Mouse (Mus musculus): ENCODE measurements around the gene Atp5g2. TPM values are rescaled to one million over a fixed set of nuclear protein-coding genes. Genes with fewer than 3 reads are reported as not detected.

Atp5g2 gene
- polyA plus RNA-seq, 1 experiment from 2014 or later: 79.6 TPM

- ATAC-seq: peak; percentile 84
- peaks cover 30% of the 10 kb centered on the region for H3K4me1 ChIP-seq
- H3K4me2 ChIP-seq: peak overlapping the region; percentile 73
- no peaks in the 10 kb centered on the region for H3K36me3 ChIP-seq (ENCODE audit: poor library complexity, severe bottlenecking)
- H3K27me3 ChIP-seq: peaks cover 78% of the 10 kb centered on the region
- WGBS: under 1% methylated on average over 28 of the region's 32 CpGs
- H3K9me3 ChIP-seq (replicated peaks): no peaks in the 10 kb centered on the region
- peak overlapping the region; percentile 60 for H3K9ac ChIP-seq
- peak overlapping the region; percentile 45 for H3K4me3 ChIP-seq
- peak overlapping the region; percentile 51 for H3K27ac ChIP-seq
These were observed 20.8 kb upstream of the Atp5g2 start for GRCm38 (mm10) chr15:102692991-102693411.

- WGBS: under 1% methylated on average over 26 of the region's 26 CpGs
- Histone ChIP-seq H3K27me3 (peaks cover 73% of the 10 kb centered on the region), H3K36me3 (ENCODE audit: poor library complexity, severe bottlenecking) (no peaks in the 10 kb centered on the region)
These were observed 20.2 kb upstream of the Atp5g2 start for GRCm38 (mm10) chr15:102692321-102692804.

DNA sequence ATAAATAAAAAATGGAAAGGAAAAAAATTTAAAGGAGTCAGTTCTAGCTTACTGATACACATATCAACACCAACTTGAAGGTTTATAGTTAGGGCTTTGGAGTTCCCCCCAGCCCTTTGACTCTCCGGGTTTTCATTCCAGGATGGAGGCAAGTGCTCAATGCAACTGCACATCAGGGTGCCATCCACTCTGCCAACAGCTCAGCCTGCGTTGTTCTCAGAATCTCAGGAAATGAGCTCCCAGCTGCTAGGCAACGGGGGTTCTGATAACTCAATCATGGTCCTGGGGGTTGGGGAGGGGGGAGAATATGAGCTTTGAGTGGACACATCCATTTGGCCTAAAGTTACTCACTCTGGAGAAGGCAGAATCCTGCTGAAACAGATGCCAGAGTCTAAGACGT is 13.6 kb upstream of the Atp5g2 start:
- Histone ChIP-seq H3K27me3 (peaks cover 24% of the 10 kb centered on the region; the same call in 1 of the 2 replicates), H3K9me3 (replicated peaks) (no peaks in the 10 kb centered on the region), H3K4me2 (no peak overlapping the region), H3K36me3 (ENCODE audit: poor library complexity, severe bottlenecking) (no peaks in the 10 kb centered on the region), H3K4me3 (no peak overlapping the region), H3K9ac (no peak overlapping the region), H3K4me1 (peaks cover 15% of the 10 kb centered on the region), H3K27ac (no peak overlapping the region)
- 5% methylated on average over 4 of the region's 4 CpGs for WGBS
- no peak for ATAC-seq

More at GRCm38 (mm10) chr15:102692321-102692804, 20.2 kb upstream of the Atp5g2 start:
- H3K9ac ChIP-seq: peak overlapping the region; percentile 60
- no peaks in the 10 kb centered on the region for H3K9me3 ChIP-seq (replicated peaks)
- peaks cover 30% of the 10 kb centered on the region for H3K4me1 ChIP-seq
- peak; percentile 42 for ATAC-seq
- peak overlapping the region; percentile 51; the same call in 1 of the 2 replicates for H3K27ac ChIP-seq
- H3K4me2 ChIP-seq: peak overlapping the region; percentile 73
- H3K4me3 ChIP-seq: peak overlapping the region; percentile 45

GRCm38 (mm10) chr15:102683670-102684069 is 11.5 kb upstream of the Atp5g2 start:
- Histone ChIP-seq H3K27me3 (peaks cover 12% of the 10 kb centered on the region; the same call in 1 of the 2 replicates), H3K9ac (no peak overlapping the region), H3K9me3 (replicated peaks) (no peaks in the 10 kb centered on the region), H3K4me1 (peaks cover 15% of the 10 kb centered on the region), H3K36me3 (ENCODE audit: poor library complexity, severe bottlenecking) (no peaks in the 10 kb centered on the region), H3K4me2 (no peak overlapping the region), H3K4me3 (no peak overlapping the region), H3K27ac (no peak overlapping the region)
- ATAC-seq: no peak
- 16% methylated on average over 1 of the region's 1 CpGs for WGBS

- Histone ChIP-seq H3K4me2 (no peak overlapping the region), H3K27me3 (no peaks in the 10 kb centered on the region), H3K4me1 (peaks cover 24% of the 10 kb centered on the region), H3K9ac (no peak overlapping the region), H3K27ac (no peak overlapping the region), H3K36me3 (ENCODE audit: poor library complexity, severe bottlenecking) (no peaks in the 10 kb centered on the region), H3K9me3 (replicated peaks) (no peaks in the 10 kb centered on the region), H3K4me3 (no peak overlapping the region)
- ATAC-seq: no peak
- WGBS: 93% methylated on average over 2 of the region's 2 CpGs
These were observed 4.2 kb upstream of the Atp5g2 start for GRCm38 (mm10) chr15:102676345-102676744.

DNA sequence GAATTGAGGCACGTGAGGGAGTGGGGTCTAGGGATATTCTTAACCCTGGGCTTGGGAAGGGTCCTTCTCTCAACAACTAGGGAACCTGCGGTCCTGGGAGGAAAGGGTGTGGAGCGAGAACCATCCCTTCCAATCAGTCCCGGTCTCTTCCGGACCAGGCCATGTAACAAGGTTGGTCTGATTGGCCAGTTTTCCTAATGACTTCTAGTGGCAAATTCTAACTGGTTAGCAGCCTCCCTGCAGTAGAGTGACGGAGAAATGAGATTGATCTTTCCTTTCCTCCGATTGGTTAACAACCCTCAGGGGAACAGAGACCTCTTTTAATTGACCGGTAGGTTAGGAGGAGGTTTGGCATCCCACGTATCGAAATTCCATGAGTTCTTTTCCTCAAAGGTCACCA is 1.4 kb upstream of the Atp5g2 start:
- H3K4me1 ChIP-seq: peaks cover 41% of the 10 kb centered on the region
- H3K4me3 ChIP-seq: 0 out of 2 replicates have a peak overlapping the region, but pooled peaks have one; percentile 0
- 4% methylated on average over 10 of the region's 10 CpGs for WGBS
- ATAC-seq: peak; percentile 55
- H3K9ac ChIP-seq: no peak overlapping the region
- H3K9me3 ChIP-seq (replicated peaks): no peaks in the 10 kb centered on the region
- H3K27ac ChIP-seq: peak overlapping the region; percentile 99
- peak overlapping the region; percentile 84 for H3K4me2 ChIP-seq
- H3K27me3 ChIP-seq: no peaks in the 10 kb centered on the region
- H3K36me3 ChIP-seq (ENCODE audit: poor library complexity, severe bottlenecking): peaks cover 5% of the 10 kb centered on the region; the same call in 1 of the 2 replicates

DNA sequence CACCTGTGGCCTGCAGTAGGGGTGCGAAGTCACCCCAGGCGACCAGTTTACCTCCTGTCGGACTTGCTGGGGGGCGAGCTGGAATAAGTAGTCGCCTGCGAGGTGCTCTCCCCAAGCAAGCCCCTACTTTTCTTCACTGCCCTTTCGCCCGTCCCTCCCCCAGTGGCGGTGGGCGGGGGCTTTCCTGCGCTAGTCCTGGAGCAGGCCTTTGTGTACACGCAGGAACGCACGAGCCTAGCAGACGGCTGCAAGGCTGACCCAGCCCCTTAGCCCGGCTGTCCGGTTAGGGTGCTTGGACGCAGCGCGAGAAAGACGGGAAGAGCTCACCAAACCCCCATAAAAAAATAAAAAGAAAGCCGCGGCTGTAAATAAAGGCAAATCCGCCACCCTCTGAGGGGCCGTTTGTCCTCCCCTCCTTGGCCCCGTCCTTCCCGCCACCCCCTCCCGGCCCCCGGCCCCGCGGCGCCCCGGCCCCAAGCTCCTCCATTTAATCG is 384 bp downstream of the Atp5g2 start:
- no peaks in the 10 kb centered on the region for H3K27me3 ChIP-seq
- peak overlapping the region; percentile 84 for H3K4me2 ChIP-seq
- peak overlapping the region; percentile 79 for H3K4me3 ChIP-seq
- H3K27ac ChIP-seq: peak overlapping the region; percentile 99
- no peaks in the 10 kb centered on the region for H3K9me3 ChIP-seq (replicated peaks)
- 0% methylated on average over 32 of the region's 34 CpGs for WGBS
- ATAC-seq: peak; percentile 70
- peaks cover 14% of the 10 kb centered on the region for H3K36me3 ChIP-seq (ENCODE audit: poor library complexity, severe bottlenecking)
- peak overlapping the region; percentile 92 for H3K9ac ChIP-seq
- peaks cover 41% of the 10 kb centered on the region for H3K4me1 ChIP-seq

DNA sequence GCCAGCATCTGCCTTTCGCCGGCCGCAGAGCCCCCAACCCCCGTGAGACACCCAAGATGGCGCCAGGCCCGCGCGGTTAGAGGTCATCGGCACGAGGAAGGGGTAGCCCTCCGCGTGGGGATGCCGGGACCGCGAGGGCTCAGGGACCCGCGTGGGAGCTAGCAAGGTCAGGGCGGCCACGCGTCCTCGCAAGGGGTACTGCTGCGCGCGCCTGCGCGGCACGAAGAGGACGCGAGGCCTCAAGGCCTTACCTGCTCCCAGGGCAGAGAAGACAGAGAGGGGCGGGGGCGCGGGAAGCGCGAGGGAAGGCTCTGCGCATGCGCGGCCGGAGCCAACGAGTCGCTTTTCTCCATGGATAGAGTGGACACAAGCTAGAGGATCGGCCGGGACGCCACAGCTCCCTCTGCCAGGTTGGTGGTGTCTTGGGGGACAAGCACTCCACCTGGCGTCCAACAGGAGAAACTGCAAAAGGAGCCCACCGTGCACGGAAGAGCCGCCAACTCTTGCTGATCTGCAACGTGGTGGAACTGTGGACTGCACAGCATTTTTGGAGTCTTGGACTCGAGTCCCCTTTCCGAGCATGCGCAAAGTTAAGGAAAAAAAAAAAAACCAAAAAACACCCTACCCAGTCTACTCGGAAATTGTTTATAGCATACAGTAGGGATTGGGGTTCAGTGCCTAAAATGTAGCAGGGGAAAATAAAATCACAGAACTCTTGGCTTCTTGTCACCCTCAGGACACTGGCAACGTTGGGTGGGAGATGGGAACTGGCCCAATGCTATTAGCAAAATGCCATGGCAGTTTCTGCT is 1.2 kb downstream of the Atp5g2 start:
- Histone ChIP-seq H3K4me3 (peak overlapping the region; percentile 79), H3K36me3 (ENCODE audit: poor library complexity, severe bottlenecking) (peaks cover 21% of the 10 kb centered on the region), H3K4me1 (peaks cover 41% of the 10 kb centered on the region), H3K9ac (peak overlapping the region; percentile 92), H3K4me2 (peak overlapping the region; percentile 84), H3K9me3 (replicated peaks) (no peaks in the 10 kb centered on the region), H3K27me3 (no peaks in the 10 kb centered on the region), H3K27ac (peak overlapping the region; percentile 99)
- peak; percentile 93 for ATAC-seq
- under 1% methylated on average over 53 of the region's 53 CpGs for WGBS

- no peaks in the 10 kb centered on the region for H3K9me3 ChIP-seq (replicated peaks)
- H3K4me1 ChIP-seq: peaks cover 41% of the 10 kb centered on the region
- H3K4me2 ChIP-seq: peak overlapping the region; percentile 84
- H3K27ac ChIP-seq: peak overlapping the region; percentile 99
- no peaks in the 10 kb centered on the region for H3K27me3 ChIP-seq
- 0 out of 2 replicates have a peak, but pooled peaks have one; percentile 1 for ATAC-seq
- peak overlapping the region; percentile 92 for H3K9ac ChIP-seq
- whole genome bisulfite sequencing: 13% methylated on average over 6 of the region's 6 CpGs
- H3K4me3 ChIP-seq: peak overlapping the region; percentile 79
- peaks cover 25% of the 10 kb centered on the region for H3K36me3 ChIP-seq (ENCODE audit: poor library complexity, severe bottlenecking)
These were observed 1.9 kb downstream of the Atp5g2 start for GRCm38 (mm10) chr15:102670281-102670680.

DNA sequence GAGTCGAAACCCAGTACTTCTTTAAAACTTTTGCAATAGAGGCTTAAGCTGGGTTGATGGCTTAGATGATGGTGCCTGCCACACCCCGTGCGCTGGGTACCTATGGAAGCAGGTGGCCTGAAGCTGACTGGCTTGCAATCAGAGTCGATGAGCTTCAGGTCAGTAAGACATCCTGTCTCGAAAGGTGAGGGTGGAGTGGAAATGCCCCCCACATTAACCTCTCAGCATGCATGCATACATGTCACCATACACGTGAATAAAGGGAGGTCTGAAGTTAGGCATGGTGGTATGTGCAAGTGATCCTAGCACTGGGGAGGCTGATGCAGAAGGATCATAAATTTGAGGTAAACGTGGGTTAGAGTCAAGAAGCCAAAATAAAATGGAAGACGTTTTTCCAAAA is 2.6 kb downstream of the Atp5g2 start:
- H3K4me3 ChIP-seq: peak overlapping the region; percentile 79
- peak overlapping the region; percentile 58 for H3K9ac ChIP-seq
- H3K4me1 ChIP-seq: peaks cover 41% of the 10 kb centered on the region
- H3K27me3 ChIP-seq: no peaks in the 10 kb centered on the region
- H3K4me2 ChIP-seq: peak overlapping the region; percentile 84
- H3K27ac ChIP-seq: no peak overlapping the region
- no peak for ATAC-seq
- H3K36me3 ChIP-seq (ENCODE audit: poor library complexity, severe bottlenecking): peaks cover 33% of the 10 kb centered on the region
- 89% methylated on average over 8 of the region's 8 CpGs for WGBS
- no peaks in the 10 kb centered on the region for H3K9me3 ChIP-seq (replicated peaks)

GRCm38 (mm10) chr15:102665494-102665893 is 6.7 kb downstream of the Atp5g2 start:
- ATAC-seq: peak; percentile 38; the same call in 1 of the 2 replicates
- H3K9ac ChIP-seq: no peak overlapping the region
- H3K27me3 ChIP-seq: no peaks in the 10 kb centered on the region
- 59% methylated on average over 4 of the region's 4 CpGs for WGBS
- no peak overlapping the region for H3K4me3 ChIP-seq
- no peak overlapping the region for H3K4me2 ChIP-seq
- H3K27ac ChIP-seq: no peak overlapping the region
- H3K4me1 ChIP-seq: peaks cover 16% of the 10 kb centered on the region
- H3K36me3 ChIP-seq (ENCODE audit: poor library complexity, severe bottlenecking): peaks cover 71% of the 10 kb centered on the region
- no peaks in the 10 kb centered on the region for H3K9me3 ChIP-seq (replicated peaks)

- H3K36me3 ChIP-seq (ENCODE audit: poor library complexity, severe bottlenecking): peaks cover 74% of the 10 kb centered on the region
These were observed 8.3 kb downstream of the Atp5g2 start for GRCm38 (mm10) chr15:102663825-102664224.

More at GRCm38 (mm10) chr15:102663825-102664224, 8.3 kb downstream of the Atp5g2 start:
- Histone ChIP-seq H3K27me3 (no peaks in the 10 kb centered on the region), H3K4me2 (no peak overlapping the region), H3K9me3 (replicated peaks) (no peaks in the 10 kb centered on the region), H3K4me1 (0 out of 2 replicates have a peak, but pooled peaks cover 3% of the 10 kb centered on the region), H3K4me3 (no peak overlapping the region), H3K27ac (no peak overlapping the region), H3K9ac (no peak overlapping the region)
- ATAC-seq: no peak
- WGBS: 88% methylated on average over 8 of the region's 8 CpGs
